Mouse (Mus musculus): ENCODE results near the gene Gabrb1. TPM values are rescaled to one million over a fixed set of nuclear protein-coding genes. Genes with fewer than 3 reads are reported as not detected.

Gene Gabrb1
- under 1 TPM; 0.06 to 0.14 TPM for total RNA-seq (2021)
- long read RNA-seq, experiment 1: 0 reads
- long read RNA-seq, experiment 2: 0 reads

- DNase-seq (ENCODE audit: low spot score in 2 of 2): no peak
These were observed at the start of gene Gabrb1 for GRCm38 (mm10) chr5:71657482-71658114. TSS of gene Gabrb1 (plus strand) at chr5:71658113.

- no peak for DNase-seq (ENCODE audit: low spot score in 2 of 2)
These were observed 49.2 kb upstream of the Gabrb1 start for GRCm38 (mm10) chr5:71608735-71609134.

- no peak for DNase-seq (ENCODE audit: low spot score in 2 of 2)
These were observed 43.6 kb upstream of the Gabrb1 start for GRCm38 (mm10) chr5:71614311-71614710.

GRCm38 (mm10) chr5:71616734-71617133, 41.2 kb upstream of the Gabrb1 start:
- DNase-seq (ENCODE audit: low spot score in 2 of 2): no peak

- no peak for DNase-seq (ENCODE audit: low spot score in 2 of 2)
These were observed 30.1 kb upstream of the Gabrb1 start for GRCm38 (mm10) chr5:71627820-71628219.

GRCm38 (mm10) chr5:71639804-71640203, 18.1 kb upstream of the Gabrb1 start:
- DNase-seq (ENCODE audit: low spot score in 2 of 2): no peak

- no peak for DNase-seq (ENCODE audit: low spot score in 2 of 2)
These were observed 9.8 kb upstream of the Gabrb1 start for GRCm38 (mm10) chr5:71648108-71648507.

- DNase-seq (ENCODE audit: low spot score in 2 of 2): no peak
These were observed 3.9 kb upstream of the Gabrb1 start for GRCm38 (mm10) chr5:71654056-71654455.

GRCm38 (mm10) chr5:71656771-71657170, 1.1 kb upstream of the Gabrb1 start:
- DNase-seq (ENCODE audit: low spot score in 2 of 2): no peak

GRCm38 (mm10) chr5:71658115-71658497, 193 bp downstream of the Gabrb1 start, which contains the start of gene Gabra4:
TSS of gene Gabra4 (minus strand) at chr5:71658308.
- DNase-seq (ENCODE audit: low spot score in 2 of 2): no peak

- no peak for DNase-seq (ENCODE audit: low spot score in 2 of 2)
These were observed 7.7 kb downstream of the Gabrb1 start for GRCm38 (mm10) chr5:71665593-71665992.

GRCm38 (mm10) chr5:71699696-71700467, 42.0 kb downstream of the Gabrb1 start:
- DNase-seq (ENCODE audit: low spot score in 2 of 2): peak in 1 of 2 experiments; percentile 5

- peak; percentile 6 to 11 for DNase-seq (ENCODE audit: low spot score in 2 of 2)
These were observed 42.8 kb downstream of the Gabrb1 start for GRCm38 (mm10) chr5:71700468-71701272.

GRCm38 (mm10) chr5:71701273-71701614, 43.3 kb downstream of the Gabrb1 start:
- no peak for DNase-seq (ENCODE audit: low spot score in 2 of 2)

GRCm38 (mm10) chr5:71732931-71733792, 75.2 kb downstream of the Gabrb1 start:
- DNase-seq (ENCODE audit: low spot score in 2 of 2): no peak

- no peak for DNase-seq (ENCODE audit: low spot score in 2 of 2)
These were observed 89.5 kb downstream of the Gabrb1 start for GRCm38 (mm10) chr5:71747411-71747810.

GRCm38 (mm10) chr5:71753966-71754365, 96.1 kb downstream of the Gabrb1 start:
- no peak for DNase-seq (ENCODE audit: low spot score in 2 of 2)

GRCm38 (mm10) chr5:71761105-71761504, 103.2 kb downstream of the Gabrb1 start:
- no peak for DNase-seq (ENCODE audit: low spot score in 2 of 2)

GRCm38 (mm10) chr5:71781514-71782179, 123.7 kb downstream of the Gabrb1 start:
- DNase-seq (ENCODE audit: low spot score in 2 of 2): no peak

- DNase-seq (ENCODE audit: low spot score in 2 of 2): no peak
These were observed 164.9 kb downstream of the Gabrb1 start for GRCm38 (mm10) chr5:71822862-71823261.

All from adrenal gland, postnatal 4 days (tissue).